Mouse (Mus musculus) liver, embryonic 13.5 days (tissue): ENCODE results near the gene Tenm4. TPM values are rescaled to one million over a fixed set of nuclear protein-coding genes. Genes with fewer than 3 reads are reported as not detected.
A peak's percentile ranks its signal among the peaks of the same experiment; 100 is the strongest.

Experiments
- ATAC-seq: fragments of 200-750 bp; cut with Nextera tagmentation; 2 replicates; pipeline ENCODE4 v1.8.0; 2017; ENCODE audit warnings: low read depth, mild to moderate bottlenecking, moderate number of reproducible peaks, moderate library complexity
- DNase-seq: peaks from one replicate; pipeline ENCODE4 v3.0.0; 2022
- H3K27ac ChIP-seq: fragments of 300-500 bp; sonication (generic); 2 replicates; pipeline ENCODE4 v1.5.1; 2015; ENCODE audit warnings: moderate library complexity, mild to moderate bottlenecking, inconsistent platforms
- H3K27me3 ChIP-seq: fragments of 300-500 bp; sonication (generic); 2 replicates; pipeline ENCODE4 v1.6.1; 2015; ENCODE audit warnings: mild to moderate bottlenecking, inconsistent platforms
- H3K36me3 ChIP-seq: fragments of 300-500 bp; sonication (generic); 2 replicates; pipeline ENCODE4 v1.6.1; 2015; ENCODE audit warnings: mild to moderate bottlenecking, inconsistent platforms
- H3K4me1 ChIP-seq: fragments of 300-500 bp; sonication (generic); replicated peaks from 2 replicates; pipeline ENCODE4 v1.6.1; 2015; ENCODE audit warnings: inconsistent platforms
- H3K4me2 ChIP-seq: fragments of 300-500 bp; sonication (generic); 2 replicates; pipeline ENCODE4 v1.6.1; 2015; ENCODE audit warnings: inconsistent platforms, mild to moderate bottlenecking, moderate library complexity
- H3K4me3 ChIP-seq: fragments of 300-500 bp; sonication (generic); replicated peaks from 2 replicates; pipeline ENCODE4 v1.5.1; 2015; ENCODE audit warnings: mild to moderate bottlenecking, inconsistent platforms
- H3K9ac ChIP-seq: fragments of 300-500 bp; sonication (generic); 2 replicates; pipeline ENCODE4 v1.6.1; 2015; ENCODE audit warnings: mild to moderate bottlenecking, inconsistent platforms
- H3K9me3 ChIP-seq: fragments of 300-500 bp; sonication (generic); replicated peaks from 2 replicates; pipeline ENCODE4 v1.6.1; 2016; ENCODE audit warnings: inconsistent platforms
- WGBS: fragments of 180-500 bp; shearing (Covaris S2); methylation state at CpG from one replicate; pipeline ENCODE4 v1.1.7; 2015; ENCODE audit not compliant: insufficient replicate concordance; 5-methylcytosine and 5-hydroxymethylcytosine counted together
- polyA plus RNA-seq: library from polyadenylated mRNA; unstranded; fragments of >200 nt; fragmentation: Nextera tagmentation; extraction: Ambion mirVana; gene quantifications from 2 replicates; pipeline ENCODE4 v1.2.1, GENCODE M21; 2015

The Tenm4 gene
- polyA plus RNA-seq, 1 experiment from 2014 or later = 0.47 TPM

- ATAC-seq (peak; percentile 51; the same call in 1 of the 2 replicates), DNase-seq (no peak)
- Histone ChIP-seq H3K27me3 (peaks cover 6% of the 10 kb centered on the region; the same call in 1 of the 2 replicates), H3K36me3 (no peaks in the 10 kb centered on the region), H3K27ac (no peak overlapping the region), H3K4me3 (no peak overlapping the region), H3K4me1 (peaks cover 9% of the 10 kb centered on the region), H3K9ac (no peak overlapping the region), H3K4me2 (no peak overlapping the region), H3K9me3 (no peaks in the 10 kb centered on the region)
- 13% methylated on average over 6 of the region's 6 CpGs for WGBS
These were observed 646.1 kb downstream of the Tenm4 start for GRCm38 (mm10) chr7:96817030-96817674.

GRCm38 (mm10) chr7:96818236-96818916, 647.3 kb downstream of the Tenm4 start:
- H3K4me2 ChIP-seq = no peak overlapping the region
- peaks cover 6% of the 10 kb centered on the region; the same call in 1 of the 2 replicates for H3K27me3 ChIP-seq
- H3K36me3 ChIP-seq = no peaks in the 10 kb centered on the region
- peaks cover 9% of the 10 kb centered on the region for H3K4me1 ChIP-seq
- no peak for ATAC-seq
- no peaks in the 10 kb centered on the region for H3K9me3 ChIP-seq
- no peak overlapping the region for H3K27ac ChIP-seq
- no peak overlapping the region for H3K9ac ChIP-seq
- no peak for DNase-seq
- H3K4me3 ChIP-seq = no peak overlapping the region
- 73% methylated on average over 6 of the region's 6 CpGs for WGBS

GRCm38 (mm10) chr7:96819538-96819937, 648.5 kb downstream of the Tenm4 start:
- Histone ChIP-seq H3K4me3 (no peak overlapping the region), H3K27me3 (peaks cover 6% of the 10 kb centered on the region; the same call in 1 of the 2 replicates), H3K9me3 (no peaks in the 10 kb centered on the region), H3K36me3 (no peaks in the 10 kb centered on the region), H3K4me1 (peaks cover 7% of the 10 kb centered on the region), H3K4me2 (no peak overlapping the region), H3K27ac (no peak overlapping the region), H3K9ac (no peak overlapping the region)
- whole genome bisulfite sequencing = 67% methylated on average over 3 of the region's 3 CpGs
- ATAC-seq (no peak), DNase-seq (no peak)

GRCm38 (mm10) chr7:96820343-96820742, 649.3 kb downstream of the Tenm4 start:
- WGBS = 79% methylated on average over 6 of the region's 6 CpGs

GRCm38 (mm10) chr7:96826101-96826500, 655.1 kb downstream of the Tenm4 start:
- Histone ChIP-seq H3K4me3 (no peak overlapping the region), H3K36me3 (no peaks in the 10 kb centered on the region), H3K9ac (no peak overlapping the region), H3K27ac (no peak overlapping the region), H3K4me1 (no peaks in the 10 kb centered on the region), H3K4me2 (no peak overlapping the region), H3K27me3 (no peaks in the 10 kb centered on the region; the same call in 1 of the 2 replicates), H3K9me3 (no peaks in the 10 kb centered on the region)
- DNase-seq (no peak), ATAC-seq (no peak)
- 53% methylated on average over 6 of the region's 6 CpGs for WGBS

More at GRCm38 (mm10) chr7:96820343-96820742, 649.3 kb downstream of the Tenm4 start:
- peaks cover 6% of the 10 kb centered on the region; the same call in 1 of the 2 replicates for H3K27me3 ChIP-seq
- no peak overlapping the region for H3K27ac ChIP-seq
- DNase-seq (no peak), ATAC-seq (no peak)
- peaks cover 4% of the 10 kb centered on the region for H3K4me1 ChIP-seq
- no peak overlapping the region for H3K9ac ChIP-seq
- H3K36me3 ChIP-seq = no peaks in the 10 kb centered on the region
- no peak overlapping the region for H3K4me2 ChIP-seq
- H3K9me3 ChIP-seq = no peaks in the 10 kb centered on the region
- no peak overlapping the region for H3K4me3 ChIP-seq

GRCm38 (mm10) chr7:96826672-96827071, 655.6 kb downstream of the Tenm4 start:
- H3K9me3 ChIP-seq = no peaks in the 10 kb centered on the region
- no peak overlapping the region for H3K9ac ChIP-seq
- DNase-seq = no peak
- no peak overlapping the region for H3K27ac ChIP-seq
- no peak overlapping the region for H3K4me2 ChIP-seq
- WGBS = 81% methylated on average over 6 of the region's 6 CpGs
- H3K4me3 ChIP-seq = no peak overlapping the region
- H3K36me3 ChIP-seq = no peaks in the 10 kb centered on the region
- H3K4me1 ChIP-seq = no peaks in the 10 kb centered on the region
- no peaks in the 10 kb centered on the region; the same call in 1 of the 2 replicates for H3K27me3 ChIP-seq
- ATAC-seq = no peak

GRCm38 (mm10) chr7:96832551-96832950, 661.5 kb downstream of the Tenm4 start:
- no peaks in the 10 kb centered on the region for H3K36me3 ChIP-seq
- H3K9me3 ChIP-seq = no peaks in the 10 kb centered on the region
- ATAC-seq = no peak
- DNase-seq = no peak
- H3K27me3 ChIP-seq = no peaks in the 10 kb centered on the region; the same call in 1 of the 2 replicates
- no peak overlapping the region for H3K9ac ChIP-seq
- H3K4me3 ChIP-seq = no peak overlapping the region
- WGBS = 36% methylated on average over 9 of the region's 9 CpGs
- no peaks in the 10 kb centered on the region for H3K4me1 ChIP-seq
- H3K4me2 ChIP-seq = no peak overlapping the region
- no peak overlapping the region for H3K27ac ChIP-seq

GRCm38 (mm10) chr7:96833012-96833411, 662.0 kb downstream of the Tenm4 start:
- no peak overlapping the region for H3K27ac ChIP-seq
- H3K27me3 ChIP-seq = no peaks in the 10 kb centered on the region; the same call in 1 of the 2 replicates
- H3K4me1 ChIP-seq = no peaks in the 10 kb centered on the region
- WGBS = 49% methylated on average over 3 of the region's 3 CpGs
- no peaks in the 10 kb centered on the region for H3K9me3 ChIP-seq
- H3K4me3 ChIP-seq = no peak overlapping the region
- no peak overlapping the region for H3K9ac ChIP-seq
- no peaks in the 10 kb centered on the region for H3K36me3 ChIP-seq
- DNase-seq = no peak
- no peak overlapping the region for H3K4me2 ChIP-seq
- ATAC-seq = no peak

GRCm38 (mm10) chr7:96834681-96835289, 663.7 kb downstream of the Tenm4 start:
- no peak overlapping the region for H3K4me3 ChIP-seq
- no peaks in the 10 kb centered on the region for H3K36me3 ChIP-seq
- H3K27ac ChIP-seq = no peak overlapping the region
- H3K27me3 ChIP-seq = no peaks in the 10 kb centered on the region; the same call in 1 of the 2 replicates
- 60% methylated on average over 6 of the region's 6 CpGs for WGBS
- H3K9ac ChIP-seq = no peak overlapping the region
- H3K9me3 ChIP-seq = no peaks in the 10 kb centered on the region
- no peak for DNase-seq
- no peak overlapping the region for H3K4me2 ChIP-seq
- no peak for ATAC-seq
- H3K4me1 ChIP-seq = no peaks in the 10 kb centered on the region

- no peaks in the 10 kb centered on the region for H3K36me3 ChIP-seq
- H3K4me3 ChIP-seq = no peak overlapping the region
- H3K9ac ChIP-seq = no peak overlapping the region
- H3K4me1 ChIP-seq = no peaks in the 10 kb centered on the region
- no peaks in the 10 kb centered on the region for H3K9me3 ChIP-seq
- ATAC-seq = no peak
- WGBS = 58% methylated on average over 2 of the region's 2 CpGs
- H3K27me3 ChIP-seq = no peaks in the 10 kb centered on the region
- no peak overlapping the region for H3K27ac ChIP-seq
- H3K4me2 ChIP-seq = no peak overlapping the region
- DNase-seq = no peak
These were observed 664.3 kb downstream of the Tenm4 start for GRCm38 (mm10) chr7:96835313-96835712.

- ATAC-seq (no peak), DNase-seq (no peak)
- Histone ChIP-seq H3K4me3 (no peak overlapping the region), H3K27ac (no peak overlapping the region), H3K27me3 (no peaks in the 10 kb centered on the region), H3K36me3 (no peaks in the 10 kb centered on the region), H3K9ac (no peak overlapping the region), H3K4me2 (no peak overlapping the region), H3K4me1 (no peaks in the 10 kb centered on the region), H3K9me3 (no peaks in the 10 kb centered on the region)
- WGBS = 74% methylated on average over 8 of the region's 8 CpGs
These were observed 667.3 kb downstream of the Tenm4 start for GRCm38 (mm10) chr7:96838271-96838841.
